Mouse (Mus musculus) heart, postnatal 0 days (tissue): ENCODE results near the gene Nelfcd.

ENCODE experiments used
- CTCF ChIP-seq: IDR thresholded peaks from 2 replicates; pipeline ENCODE4 v1.5.1; 2016; ENCODE audit warnings: antibody characterized with exemption, control low read depth, low read depth
- EP300 ChIP-seq: IDR thresholded peaks from 2 replicates; pipeline ENCODE4 v1.6.1; 2016; ENCODE audit warnings: antibody characterized with exemption, low read depth

DNA sequence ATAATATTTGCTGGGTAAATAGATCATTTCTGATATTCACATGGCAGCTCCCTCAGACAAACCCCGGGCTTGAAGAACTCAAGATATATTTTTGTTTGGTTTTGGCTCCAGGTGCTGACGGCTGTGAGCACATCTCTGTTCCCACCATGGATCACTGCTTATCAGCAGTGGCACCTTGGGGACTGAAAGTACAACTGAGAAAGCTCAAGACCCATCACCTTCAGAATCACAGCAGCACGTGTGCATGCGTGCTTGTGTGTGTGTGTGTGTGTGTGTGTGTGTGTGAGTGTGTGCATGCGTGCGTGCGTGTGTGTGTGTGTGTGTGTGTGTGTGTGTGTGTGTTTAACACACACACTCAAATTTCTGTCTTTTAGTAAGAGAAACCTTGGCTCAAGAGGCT, 28.8 kb downstream of the Nelfcd start:
- TF ChIP-seq EP300 = no peak
- no peak for TF ChIP-seq CTCF
